ENCODE assay signal across 16 mouse cellular contexts in the genomic region with DNA sequence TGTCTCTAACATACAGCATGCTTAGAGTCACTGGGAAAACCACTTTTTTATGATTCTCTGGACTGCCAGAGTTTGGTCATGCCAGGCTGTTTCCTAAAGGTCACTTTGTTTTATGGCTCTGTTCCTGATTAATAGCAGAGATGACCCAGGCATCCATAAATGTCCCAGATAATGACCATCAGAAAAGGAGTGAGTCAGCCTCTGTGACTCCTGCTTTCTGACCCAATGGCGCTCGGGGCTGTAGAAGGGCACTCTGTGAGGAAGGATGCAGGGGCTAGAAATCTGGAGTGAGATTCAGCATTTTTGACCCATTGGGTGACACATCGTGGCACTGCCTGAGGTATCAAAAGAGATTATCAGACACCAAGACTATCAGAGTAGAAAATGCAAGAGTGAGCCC.
"Had no signal": no experiment of that assay in that cellular context is flagged by ENCODE, and none has a peak within 500 bp of the region (broad histone marks: within the 10 kb centered on the region; RNA-seq: fewer than 3 reads in every experiment).

No protein-coding gene starts in this region.

- H3K9me3 ChIP-seq: kidney, embryonic 15.5 days; limb, embryonic 12.5 days; limb, embryonic 15.5 days; lung, embryonic 15.5 days had no signal

- ATAC-seq: liver, postnatal 0 days had no signal

- H3K27ac ChIP-seq: kidney, embryonic 15.5 days; left cerebral cortex, adult 2 months; limb, embryonic 12.5 days; limb, embryonic 15.5 days; liver, embryonic 14.5 days; lung, embryonic 15.5 days had no signal

- H3K4me2 ChIP-seq: kidney, embryonic 15.5 days; limb, embryonic 12.5 days; limb, embryonic 15.5 days; liver, embryonic 11.5 days; lung, embryonic 15.5 days; midbrain, embryonic 11.5 days had no signal

- DNase-seq: layer of hippocampus, postnatal 36 days; left cerebral cortex, postnatal 4 days; liver, postnatal 0 days; lung, postnatal 10 days; lung, postnatal 36 days; midbrain, embryonic 14.5 days; thymus, adult 18-20 months; thymus, postnatal 36 days had no signal

- H3K27me3 ChIP-seq: kidney, embryonic 15.5 days; limb, embryonic 12.5 days; limb, embryonic 15.5 days; lung, embryonic 15.5 days had no signal

- H3K4me3 ChIP-seq: kidney, embryonic 15.5 days; left cerebral cortex, adult 2 months; limb, embryonic 12.5 days; limb, embryonic 15.5 days; lung, embryonic 15.5 days had no signal

- H3K36me3 ChIP-seq: kidney, embryonic 15.5 days; limb, embryonic 12.5 days; limb, embryonic 15.5 days; lung, embryonic 15.5 days had no signal

- H3K9ac ChIP-seq: kidney, embryonic 15.5 days; limb, embryonic 12.5 days; limb, embryonic 15.5 days; liver, embryonic 14.5 days; liver, postnatal 0 days; lung, embryonic 15.5 days had no signal

- H3K4me1 ChIP-seq: kidney, embryonic 15.5 days; limb, embryonic 15.5 days; lung, embryonic 15.5 days had no signal
